Mouse (Mus musculus): ENCODE measurements at regions not wholly inside any gene's neighbourhood (a gene's known extent, or its start where the extent isn't known, plus 50 kb on each side); places are given as distances from the start of the nearest gene placed in this dataset.
A peak's percentile ranks its signal among the peaks of the same experiment; 100 is the strongest.

DNA sequence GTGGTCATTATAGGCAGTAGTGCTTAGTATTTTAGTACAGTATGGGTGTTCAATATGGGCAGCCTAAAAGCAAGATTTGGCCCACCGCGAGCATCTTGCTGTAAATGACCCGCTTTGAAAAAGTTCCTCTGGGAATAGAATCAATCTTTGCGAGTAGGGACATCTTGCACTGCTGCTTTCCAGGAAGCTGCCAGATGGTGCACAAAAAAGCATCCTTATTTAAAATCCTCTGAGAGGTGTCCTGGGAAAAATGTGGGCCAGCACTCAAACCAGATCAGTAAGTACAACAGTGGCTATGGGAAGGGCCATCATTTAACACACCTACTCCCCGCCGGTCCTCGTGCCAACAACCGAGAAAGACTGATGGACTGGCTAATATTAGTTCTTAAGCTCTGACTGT lies 107.5 kb upstream of the D16Ertd472e start:
- H3K27me3 ChIP-seq (ENCODE audit: control insufficient read depth, insufficient read depth, low read length, poor library complexity, severe bottlenecking) = no peaks in the 10 kb centered on the region
- DNase-seq (ENCODE audit: low read depth, low spot score) = no peak
- H3K36me3 ChIP-seq (ENCODE audit: control insufficient read depth, insufficient read depth, low read length, poor library complexity, severe bottlenecking) = no peaks in the 10 kb centered on the region

DNA sequence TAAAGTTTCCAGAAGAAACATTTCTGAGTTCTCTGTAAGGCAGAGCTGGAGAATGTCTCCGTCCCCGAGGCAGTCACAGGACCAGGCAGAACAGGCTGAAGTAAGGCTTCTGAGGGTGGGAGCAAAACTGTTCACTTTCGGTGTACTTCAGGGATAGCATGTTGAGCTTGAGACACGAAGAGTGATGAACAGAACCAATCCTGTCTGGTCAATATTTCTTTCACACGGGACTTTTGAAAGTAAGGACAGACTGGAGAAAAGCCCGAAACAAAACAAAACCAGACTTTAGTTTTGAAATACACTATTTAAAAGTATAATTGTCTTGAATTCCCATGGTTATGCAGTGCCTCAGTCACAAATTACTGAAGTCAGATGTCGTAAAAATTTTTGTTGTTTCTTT lies 84.6 kb upstream of the D16Ertd472e start:
- DNase-seq (ENCODE audit: low read depth, low spot score) = no peak
- Histone ChIP-seq H3K27me3 (ENCODE audit: control insufficient read depth, insufficient read depth, low read length, poor library complexity, severe bottlenecking) (no peaks in the 10 kb centered on the region), H3K36me3 (ENCODE audit: control insufficient read depth, insufficient read depth, low read length, poor library complexity, severe bottlenecking) (no peaks in the 10 kb centered on the region)

DNA sequence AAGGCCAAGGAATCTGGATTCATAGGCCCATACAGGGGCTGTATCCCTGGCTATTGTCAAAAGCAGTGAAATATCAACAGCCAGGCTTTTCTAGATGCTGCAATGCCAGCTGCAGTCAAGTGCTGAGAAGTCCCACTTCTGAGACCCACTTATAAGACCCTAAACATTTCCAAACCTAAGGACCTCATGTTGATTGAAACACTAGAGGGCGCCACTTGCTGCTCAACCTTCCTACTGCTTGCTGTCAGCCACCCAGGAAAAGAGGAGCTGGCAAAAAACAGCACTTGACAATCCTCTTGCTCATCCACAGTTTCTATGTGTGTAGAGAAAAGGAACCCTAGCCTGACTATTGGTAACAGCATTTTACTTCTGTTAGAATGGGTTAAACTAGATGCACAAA lies 68.2 kb upstream of the D16Ertd472e start:
- DNase-seq (ENCODE audit: low read depth, low spot score) = peak; percentile 5
- Histone ChIP-seq H3K27me3 (ENCODE audit: control insufficient read depth, insufficient read depth, low read length, poor library complexity, severe bottlenecking) (no peaks in the 10 kb centered on the region), H3K36me3 (ENCODE audit: control insufficient read depth, insufficient read depth, low read length, poor library complexity, severe bottlenecking) (no peaks in the 10 kb centered on the region)

DNA sequence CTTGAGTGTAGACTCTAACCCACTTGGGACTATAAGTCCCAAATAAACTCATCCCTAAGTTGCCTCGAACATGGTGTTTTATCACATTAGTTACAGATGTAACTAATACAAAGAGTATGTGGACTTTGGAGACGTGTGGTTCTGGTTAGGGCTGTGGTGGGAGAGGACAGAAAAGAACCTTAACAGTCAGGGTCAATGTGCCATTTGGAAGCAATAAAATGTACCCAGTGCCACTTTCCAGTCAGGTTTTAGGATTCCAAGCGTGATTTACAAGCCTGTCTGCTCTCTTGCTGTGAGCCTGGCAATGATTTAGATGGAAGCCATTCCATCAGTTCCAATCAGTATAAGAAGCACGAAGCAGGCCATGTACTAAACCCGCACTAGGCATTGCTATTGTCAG lies 65.2 kb upstream of the D16Ertd472e start:
- Histone ChIP-seq H3K27me3 (ENCODE audit: control insufficient read depth, insufficient read depth, low read length, poor library complexity, severe bottlenecking) (no peaks in the 10 kb centered on the region), H3K36me3 (ENCODE audit: control insufficient read depth, insufficient read depth, low read length, poor library complexity, severe bottlenecking) (no peaks in the 10 kb centered on the region)
- no peak for DNase-seq (ENCODE audit: low read depth, low spot score)

DNA sequence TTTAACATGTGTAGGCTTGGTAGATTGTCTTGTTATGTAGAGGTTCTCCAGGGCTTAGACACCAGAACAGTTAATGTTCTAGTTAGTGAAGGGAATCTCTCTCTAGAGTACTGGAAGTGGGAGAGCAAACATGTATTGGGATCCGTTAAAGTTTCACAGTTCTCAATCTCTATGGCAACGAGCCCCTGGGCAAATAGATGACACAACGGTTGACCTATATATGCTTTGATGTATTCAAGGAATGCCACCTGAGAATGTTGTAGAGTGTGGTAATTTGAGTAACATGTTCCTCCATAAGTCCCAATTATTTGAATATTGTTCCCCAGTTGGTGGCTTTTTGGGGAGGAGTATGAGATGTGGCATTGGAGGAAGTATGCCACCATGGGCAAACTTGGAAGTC lies 64.7 kb upstream of the D16Ertd472e start:
- H3K36me3 ChIP-seq (ENCODE audit: control insufficient read depth, insufficient read depth, low read length, poor library complexity, severe bottlenecking) = no peaks in the 10 kb centered on the region
- DNase-seq (ENCODE audit: low read depth, low spot score) = no peak
- H3K27me3 ChIP-seq (ENCODE audit: control insufficient read depth, insufficient read depth, low read length, poor library complexity, severe bottlenecking) = no peaks in the 10 kb centered on the region

DNA sequence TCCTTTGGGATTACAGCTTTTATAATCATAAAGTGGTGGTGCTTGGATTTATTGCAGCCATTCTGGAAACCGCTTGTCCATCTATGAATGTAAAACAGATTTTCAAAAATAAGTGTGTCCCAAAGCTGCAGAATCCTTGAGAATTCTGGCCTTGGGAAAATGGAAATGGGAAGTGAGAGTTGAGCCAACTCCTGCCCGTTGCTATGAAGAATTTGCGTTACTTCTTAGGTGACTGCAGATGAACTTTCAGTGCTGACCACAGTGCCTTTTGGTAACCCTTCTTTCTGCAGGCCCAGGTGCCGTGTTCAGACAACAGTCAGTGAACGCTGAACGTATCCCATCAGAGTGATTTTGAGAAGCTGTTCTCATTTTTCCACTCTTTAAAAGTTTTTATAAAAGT lies 60.9 kb upstream of the D16Ertd472e start:
- Histone ChIP-seq H3K36me3 (ENCODE audit: control insufficient read depth, insufficient read depth, low read length, poor library complexity, severe bottlenecking) (no peaks in the 10 kb centered on the region), H3K27me3 (ENCODE audit: control insufficient read depth, insufficient read depth, low read length, poor library complexity, severe bottlenecking) (no peaks in the 10 kb centered on the region)
- no peak for DNase-seq (ENCODE audit: low read depth, low spot score)

DNA sequence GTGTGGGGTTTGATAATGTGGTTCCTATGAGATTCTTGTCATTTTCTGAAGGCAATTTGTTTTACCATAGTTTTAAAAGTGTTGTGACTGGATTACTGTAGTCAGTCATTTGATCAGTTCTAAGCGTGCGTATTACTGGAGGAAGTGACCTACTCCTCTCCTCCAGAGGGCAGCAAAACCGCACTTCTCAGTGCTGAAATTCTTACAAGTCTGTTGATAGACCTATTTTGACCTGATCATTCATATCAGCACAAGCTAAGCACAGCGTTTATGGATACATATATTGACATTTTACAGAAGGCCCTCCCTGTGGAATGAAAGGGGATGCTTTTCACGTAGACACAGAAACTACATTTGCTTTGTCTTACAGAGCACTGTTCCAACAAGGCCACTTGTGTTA lies 60.5 kb upstream of the D16Ertd472e start:
- Histone ChIP-seq H3K36me3 (ENCODE audit: control insufficient read depth, insufficient read depth, low read length, poor library complexity, severe bottlenecking) (no peaks in the 10 kb centered on the region), H3K27me3 (ENCODE audit: control insufficient read depth, insufficient read depth, low read length, poor library complexity, severe bottlenecking) (no peaks in the 10 kb centered on the region)
- DNase-seq (ENCODE audit: low read depth, low spot score) = peak; percentile 43

DNA sequence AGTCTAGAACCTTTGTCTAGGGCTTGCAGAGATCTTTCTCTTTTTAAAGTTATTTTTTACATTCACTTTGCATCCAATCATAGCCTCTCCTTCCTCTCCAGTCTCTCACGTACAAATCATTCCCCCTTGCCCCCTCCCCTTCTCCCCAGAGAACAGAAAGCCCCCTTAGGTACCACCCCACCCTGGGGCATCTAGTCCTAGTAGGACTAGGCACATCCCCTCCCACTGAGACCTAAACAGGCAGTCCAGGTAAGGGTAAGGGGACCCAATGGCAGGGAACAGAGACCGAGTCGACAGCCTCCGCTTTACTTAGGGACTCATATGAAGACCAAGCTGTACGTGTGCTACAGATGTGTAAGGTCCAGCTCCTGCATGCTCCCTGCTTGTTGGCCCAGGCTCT lies 59.3 kb upstream of the D16Ertd472e start:
- H3K36me3 ChIP-seq (ENCODE audit: control insufficient read depth, insufficient read depth, low read length, poor library complexity, severe bottlenecking) = no peaks in the 10 kb centered on the region
- no peak for DNase-seq (ENCODE audit: low read depth, low spot score)
- no peaks in the 10 kb centered on the region for H3K27me3 ChIP-seq (ENCODE audit: control insufficient read depth, insufficient read depth, low read length, poor library complexity, severe bottlenecking)

DNA sequence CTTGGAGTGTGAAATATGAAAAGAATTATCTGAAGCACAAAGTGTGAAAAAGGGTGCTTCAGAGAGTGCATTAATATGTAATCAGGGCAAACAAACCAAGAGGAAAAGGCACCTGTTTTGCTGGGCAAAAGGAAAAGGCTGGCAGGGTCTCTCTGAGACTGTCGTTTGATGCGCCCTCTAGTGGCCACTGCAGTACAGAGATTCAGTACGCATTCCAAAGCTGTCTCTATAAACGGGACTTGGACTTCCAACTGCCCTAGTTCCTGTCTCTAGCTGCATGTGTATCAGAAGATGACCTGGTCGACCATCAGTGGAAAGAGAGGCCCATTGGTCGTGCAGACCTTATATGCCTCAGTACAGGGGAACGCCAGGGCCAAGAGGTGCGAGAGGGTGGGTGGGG lies 58.7 kb upstream of the D16Ertd472e start:
- Histone ChIP-seq H3K36me3 (ENCODE audit: control insufficient read depth, insufficient read depth, low read length, poor library complexity, severe bottlenecking) (no peaks in the 10 kb centered on the region), H3K27me3 (ENCODE audit: control insufficient read depth, insufficient read depth, low read length, poor library complexity, severe bottlenecking) (no peaks in the 10 kb centered on the region)
- DNase-seq (ENCODE audit: low read depth, low spot score) = peak; percentile 74

DNA sequence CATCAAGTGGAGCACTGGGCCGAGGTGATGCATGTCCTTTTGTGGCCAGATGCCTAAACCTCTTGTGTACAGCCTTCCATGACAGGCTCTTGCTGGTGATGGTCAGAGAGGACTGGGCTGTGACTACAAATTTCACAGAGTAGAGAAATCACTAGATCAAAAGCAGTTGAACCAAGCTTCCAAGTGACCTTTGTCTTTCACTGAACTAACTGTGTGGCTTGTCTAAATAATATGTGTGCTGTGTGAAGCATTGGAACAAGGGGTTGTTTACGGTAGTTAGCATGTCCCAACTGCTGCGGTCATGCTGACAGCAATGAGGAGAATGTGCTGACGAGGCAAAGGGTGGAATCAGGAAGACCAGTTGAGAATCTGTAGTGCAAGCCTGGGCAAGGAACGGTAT lies 55.3 kb upstream of the D16Ertd472e start:
- Histone ChIP-seq H3K36me3 (ENCODE audit: control insufficient read depth, insufficient read depth, low read length, poor library complexity, severe bottlenecking) (no peaks in the 10 kb centered on the region), H3K27me3 (ENCODE audit: control insufficient read depth, insufficient read depth, low read length, poor library complexity, severe bottlenecking) (no peaks in the 10 kb centered on the region)
- DNase-seq (ENCODE audit: low read depth, low spot score) = no peak

DNA sequence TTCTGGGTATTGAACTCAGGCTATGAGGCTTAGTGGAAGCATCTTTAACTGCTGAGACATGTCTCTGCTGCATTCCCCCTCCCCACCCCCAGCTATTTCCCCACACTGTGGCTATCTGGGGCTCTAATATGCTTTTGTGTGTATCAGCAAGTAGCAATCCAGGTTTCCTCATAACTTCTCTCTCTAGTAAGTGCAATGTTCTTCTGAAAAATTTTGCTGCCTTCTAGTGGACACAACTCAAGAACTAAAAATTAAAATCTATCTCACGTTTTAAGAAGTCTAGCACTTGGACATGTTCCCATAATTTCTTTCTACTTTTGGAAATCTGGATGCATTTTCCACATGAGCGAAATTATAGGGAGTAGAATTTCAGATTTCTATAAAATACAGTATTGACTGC lies 50.3 kb upstream of the D16Ertd472e start:
- H3K27me3 ChIP-seq (ENCODE audit: control insufficient read depth, insufficient read depth, low read length, poor library complexity, severe bottlenecking) = no peaks in the 10 kb centered on the region
- no peaks in the 10 kb centered on the region for H3K36me3 ChIP-seq (ENCODE audit: control insufficient read depth, insufficient read depth, low read length, poor library complexity, severe bottlenecking)
- peak; percentile 39 for DNase-seq (ENCODE audit: low read depth, low spot score)
